Mouse (Mus musculus) lung, adult 2 months (tissue): ENCODE measurements around the gene Ccl27b.
"Not testable (repeated sequence)": the region's sequence is repeated elsewhere in the genome, so short reads cannot be mapped to it uniquely, and the experiment has no call there.

ENCODE experiments used
- CTCF ChIP-seq: fragments of 200-500 bp; IDR thresholded peaks from 2 replicates; pipeline ENCODE4 v1.5.1; 2011; ENCODE audit warnings: mild to moderate bottlenecking, low read length, control low read depth; ENCODE audit not compliant: insufficient read depth
- POLR2A ChIP-seq: fragments of 200-500 bp; IDR thresholded peaks from 2 replicates; pipeline ENCODE4 v1.6.1; 2011; ENCODE audit warnings: low read depth, mild to moderate bottlenecking, control low read depth, low read length, borderline replicate concordance; ENCODE audit errors: extremely low read depth

DNA sequence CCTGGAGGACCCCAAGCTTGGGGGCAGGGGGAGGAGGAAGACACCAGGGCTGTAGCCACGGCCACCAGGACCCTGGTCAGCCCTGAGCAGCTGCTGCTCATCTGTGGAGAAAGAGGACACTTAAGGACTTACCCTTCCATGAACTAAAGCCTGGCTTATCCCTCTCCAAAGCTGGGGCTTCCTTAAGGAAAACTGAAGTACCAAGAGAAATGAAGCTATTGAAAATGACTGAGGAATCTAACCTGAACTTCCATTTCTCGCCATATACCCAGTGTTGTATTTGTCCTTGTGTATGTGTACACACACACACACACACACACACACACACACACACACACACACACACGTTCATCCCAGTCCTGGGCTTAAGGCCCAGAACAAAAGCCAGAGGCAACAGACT is 6.7 kb downstream of the Ccl27b start, which contains the start of gene Il11ra2:
- not testable (repeated sequence) for TF ChIP-seq POLR2A, CTCF
